Mouse (Mus musculus): ENCODE measurements at regions not wholly inside any gene's neighbourhood (a gene's known extent, or its start where the extent isn't known, plus 50 kb on each side); places are given as distances from the start of the nearest gene placed in this dataset.

DNA sequence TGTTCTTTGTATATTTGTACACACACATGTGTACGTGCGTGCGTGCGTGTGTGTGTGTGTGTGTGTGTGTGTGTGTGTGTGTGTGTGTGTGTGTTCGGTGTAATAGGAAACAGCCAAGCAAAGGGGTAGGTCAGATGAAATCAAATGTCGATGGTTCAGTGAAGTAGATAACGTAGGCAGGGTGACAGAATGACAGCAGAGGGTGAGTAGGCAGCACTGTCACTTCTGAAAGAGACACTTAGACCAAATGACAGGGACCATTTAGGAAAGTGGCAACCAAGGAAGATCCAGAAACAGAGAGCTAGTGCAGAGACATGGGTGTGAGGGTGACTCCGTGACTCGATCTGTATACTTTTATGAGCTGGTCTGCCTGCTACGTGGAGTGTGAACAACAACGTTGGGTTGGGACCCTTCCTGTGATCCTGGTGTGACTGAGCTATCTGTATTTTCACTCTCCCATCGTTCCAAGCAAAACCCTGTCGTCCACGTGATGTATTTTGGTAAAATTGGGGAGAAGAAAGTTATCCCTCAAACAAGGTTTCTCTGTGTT lies 266.5 kb upstream of the 9630041A04Rik start:
- no peak for TF ChIP-seq EP300 (IDR thresholded peaks at IDR 0.05; ENCODE audit: insufficient read depth, low read depth, low read length)
- TF ChIP-seq CTCF (IDR thresholded peaks at IDR 0.05; ENCODE audit: low read depth, low read length), result no peak
- TF ChIP-seq POLR2A (IDR thresholded peaks at IDR 0.05; ENCODE audit: insufficient read depth, low read length), result no peak

Measured in ES-Bruce4 (cell line).